Mouse (Mus musculus): ENCODE results near the gene Lrrc26. TPM values are rescaled to one million over a fixed set of nuclear protein-coding genes. Genes with fewer than 3 reads are reported as not detected.

The Lrrc26 gene
- polyA plus RNA-seq, 1 experiment from 2014 or later = not detected

DNA sequence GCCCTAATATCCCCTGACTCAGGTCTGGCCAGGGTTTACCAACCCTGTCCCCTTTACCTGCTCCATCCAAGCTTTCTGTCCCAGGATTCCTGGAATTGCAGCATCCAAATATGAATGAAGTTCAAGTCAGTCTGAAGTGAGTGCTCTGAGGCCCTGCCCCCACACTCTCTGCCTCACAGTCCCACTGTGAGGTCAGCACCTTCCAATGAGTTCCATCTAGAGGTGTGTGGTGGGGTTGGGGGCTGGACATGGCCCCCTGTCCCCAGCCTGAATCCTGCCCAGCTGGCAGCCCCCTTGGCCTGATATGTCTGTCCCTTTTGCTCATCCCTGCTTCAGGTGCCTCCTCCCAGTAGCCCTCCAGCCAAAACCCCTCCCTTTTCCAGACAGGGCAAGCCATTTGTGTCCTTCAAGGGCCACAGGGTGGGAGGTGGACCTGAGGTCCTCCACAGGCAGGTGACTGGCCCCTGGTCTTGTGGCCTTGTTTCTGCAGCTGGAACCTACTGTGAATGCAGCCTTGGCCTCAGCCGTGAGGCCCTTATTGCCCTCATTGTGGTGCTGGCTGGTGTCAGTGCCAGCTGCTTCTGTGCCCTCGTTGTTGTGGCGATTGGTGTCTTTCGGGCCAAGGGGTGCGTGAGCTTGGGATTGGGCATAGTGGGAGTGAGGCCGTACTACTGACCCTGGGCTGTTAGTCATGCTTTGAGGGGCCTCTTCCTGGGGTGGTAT lies 1.6 kb upstream of the Lrrc26 start, which contains the start of gene Tmem210:
Tmem210 (plus strand) TSS at position 219 of the 723 bp plus-strand sequence.
- Histone ChIP-seq H3K9ac (no peak within 1 kb of the TSS), H3K9me3 (replicated peaks) (no peaks in the 10 kb centered on the region), H3K4me1 (replicated peaks) (peaks cover 45% of the 10 kb centered on the region), H3K27me3 (replicated peaks) (peaks cover 67% of the 10 kb centered on the region), H3K4me3 (no peak within 1 kb of the TSS), H3K4me2 (no peak within 1 kb of the TSS), H3K27ac (ENCODE audit: poor library complexity, severe bottlenecking) (no peak within 1 kb of the TSS), H3K36me3 (peaks cover 33% of the 10 kb centered on the region)
- no peak for ATAC-seq (ENCODE audit: insufficient number of reproducible peaks, low FRiP score)
- WGBS = 85% methylated on average over 6 of the region's 6 CpGs

DNA sequence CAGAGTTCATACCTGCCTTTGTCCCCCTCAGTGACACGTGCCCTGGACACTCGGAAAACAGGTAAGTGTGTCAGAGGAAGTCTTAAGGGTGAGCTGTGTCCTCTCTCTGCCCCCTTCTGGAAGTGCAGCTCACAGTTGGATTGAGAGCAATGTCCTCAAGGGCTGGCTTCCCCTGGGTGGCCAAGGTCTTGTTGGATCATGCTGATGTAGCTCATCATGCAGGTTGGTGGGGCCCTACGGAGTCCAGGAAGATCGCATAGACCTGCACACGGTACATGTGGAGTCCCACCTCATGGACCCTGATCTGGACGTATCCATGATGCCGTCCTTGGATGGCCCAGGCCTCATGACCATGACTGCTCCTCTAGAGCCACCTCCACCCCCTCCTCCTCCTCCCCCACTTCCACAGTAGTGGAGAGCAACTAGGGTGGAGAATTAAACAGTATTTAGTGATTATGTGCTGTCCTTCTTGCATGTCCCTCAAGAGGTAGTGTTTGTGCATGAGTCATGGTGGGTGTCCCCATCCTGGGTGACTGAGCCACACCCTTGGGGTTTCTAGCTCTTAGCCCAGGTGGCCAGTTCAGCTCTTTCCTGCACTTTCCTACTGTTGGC lies 875 bp upstream of the Lrrc26 start:
- Histone ChIP-seq H3K27me3 (replicated peaks) (peaks cover 74% of the 10 kb centered on the region), H3K27ac (ENCODE audit: poor library complexity, severe bottlenecking) (no peak overlapping the region), H3K4me2 (no peak overlapping the region), H3K4me1 (replicated peaks) (peaks cover 45% of the 10 kb centered on the region), H3K36me3 (peaks cover 26% of the 10 kb centered on the region), H3K4me3 (no peak overlapping the region), H3K9me3 (replicated peaks) (no peaks in the 10 kb centered on the region), H3K9ac (no peak overlapping the region)
- ATAC-seq (ENCODE audit: insufficient number of reproducible peaks, low FRiP score) = no peak
- 79% methylated on average over 7 of the region's 7 CpGs for WGBS

DNA sequence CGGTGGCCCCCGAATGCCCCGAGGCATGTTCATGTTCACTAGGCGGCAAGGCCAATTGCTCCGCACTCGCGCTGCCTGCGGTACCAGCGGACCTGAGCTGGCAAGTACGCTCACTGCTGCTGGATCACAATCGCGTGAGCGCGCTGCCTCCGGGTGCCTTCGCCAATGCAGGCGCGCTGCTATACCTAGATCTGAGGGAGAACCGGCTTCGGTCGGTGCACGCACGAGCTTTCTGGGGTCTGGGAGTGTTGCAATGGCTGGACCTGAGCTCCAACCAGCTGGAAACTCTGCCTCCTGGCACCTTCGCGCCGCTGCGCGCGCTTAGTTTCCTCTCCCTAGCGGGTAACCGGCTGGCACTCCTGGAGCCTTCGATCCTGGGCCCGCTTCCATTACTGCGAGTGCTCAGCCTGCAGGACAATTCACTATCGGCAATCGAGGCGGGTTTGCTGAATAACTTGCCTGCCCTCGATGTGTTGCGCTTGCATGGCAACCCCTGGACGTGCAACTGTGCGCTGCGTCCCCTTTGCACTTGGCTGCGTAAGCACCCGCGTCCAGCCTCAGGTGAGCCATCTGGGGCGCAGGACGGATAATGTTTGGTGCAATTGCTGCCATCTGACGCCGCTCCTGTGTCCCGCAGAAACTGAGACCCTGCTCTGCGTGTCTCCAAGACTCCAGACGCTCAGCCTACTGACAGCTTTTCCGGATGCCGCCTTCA lies 543 bp downstream of the Lrrc26 start:
- H3K4me2 ChIP-seq = peak overlapping the region; percentile 52
- H3K9me3 ChIP-seq (replicated peaks) = no peaks in the 10 kb centered on the region
- peaks cover 45% of the 10 kb centered on the region for H3K4me1 ChIP-seq (replicated peaks)

DNA sequence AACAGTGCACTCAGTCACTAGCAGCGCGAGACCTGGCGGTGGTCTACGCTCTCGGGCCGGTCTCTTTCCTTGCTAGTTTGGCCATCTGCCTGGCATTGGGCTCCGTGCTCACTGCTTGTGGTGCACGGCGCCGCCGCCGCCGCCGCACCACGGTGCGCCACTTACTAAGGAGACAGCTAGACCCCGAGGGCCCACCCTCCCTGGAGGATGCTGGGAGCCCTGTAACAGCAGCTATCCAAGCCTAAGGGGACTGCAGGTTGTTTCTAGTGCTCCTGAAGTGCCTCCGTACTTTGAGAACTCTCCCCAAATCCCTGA lies 1.1 kb downstream of the Lrrc26 start:
- Histone ChIP-seq H3K27ac (ENCODE audit: poor library complexity, severe bottlenecking) (no peak overlapping the region), H3K4me2 (peak overlapping the region; percentile 52), H3K36me3 (peaks cover 6% of the 10 kb centered on the region), H3K9me3 (replicated peaks) (no peaks in the 10 kb centered on the region), H3K27me3 (replicated peaks) (peaks cover 94% of the 10 kb centered on the region), H3K4me1 (replicated peaks) (peaks cover 45% of the 10 kb centered on the region), H3K9ac (no peak overlapping the region; the same call in 1 of the 2 replicates), H3K4me3 (peak overlapping the region; percentile 22)
- ATAC-seq (ENCODE audit: insufficient number of reproducible peaks, low FRiP score) = no peak
- 1% methylated on average over 18 of the region's 18 CpGs for WGBS

More for the DNA sequence above, 543 bp downstream of the Lrrc26 start:
- 2% methylated on average over 54 of the region's 54 CpGs for WGBS
- H3K27ac ChIP-seq (ENCODE audit: poor library complexity, severe bottlenecking) = no peak overlapping the region
- no peak for ATAC-seq (ENCODE audit: insufficient number of reproducible peaks, low FRiP score)
- peak overlapping the region; percentile 22 for H3K4me3 ChIP-seq
- peaks cover 89% of the 10 kb centered on the region for H3K27me3 ChIP-seq (replicated peaks)
- H3K9ac ChIP-seq = no peak overlapping the region
- H3K36me3 ChIP-seq = peaks cover 11% of the 10 kb centered on the region

DNA sequence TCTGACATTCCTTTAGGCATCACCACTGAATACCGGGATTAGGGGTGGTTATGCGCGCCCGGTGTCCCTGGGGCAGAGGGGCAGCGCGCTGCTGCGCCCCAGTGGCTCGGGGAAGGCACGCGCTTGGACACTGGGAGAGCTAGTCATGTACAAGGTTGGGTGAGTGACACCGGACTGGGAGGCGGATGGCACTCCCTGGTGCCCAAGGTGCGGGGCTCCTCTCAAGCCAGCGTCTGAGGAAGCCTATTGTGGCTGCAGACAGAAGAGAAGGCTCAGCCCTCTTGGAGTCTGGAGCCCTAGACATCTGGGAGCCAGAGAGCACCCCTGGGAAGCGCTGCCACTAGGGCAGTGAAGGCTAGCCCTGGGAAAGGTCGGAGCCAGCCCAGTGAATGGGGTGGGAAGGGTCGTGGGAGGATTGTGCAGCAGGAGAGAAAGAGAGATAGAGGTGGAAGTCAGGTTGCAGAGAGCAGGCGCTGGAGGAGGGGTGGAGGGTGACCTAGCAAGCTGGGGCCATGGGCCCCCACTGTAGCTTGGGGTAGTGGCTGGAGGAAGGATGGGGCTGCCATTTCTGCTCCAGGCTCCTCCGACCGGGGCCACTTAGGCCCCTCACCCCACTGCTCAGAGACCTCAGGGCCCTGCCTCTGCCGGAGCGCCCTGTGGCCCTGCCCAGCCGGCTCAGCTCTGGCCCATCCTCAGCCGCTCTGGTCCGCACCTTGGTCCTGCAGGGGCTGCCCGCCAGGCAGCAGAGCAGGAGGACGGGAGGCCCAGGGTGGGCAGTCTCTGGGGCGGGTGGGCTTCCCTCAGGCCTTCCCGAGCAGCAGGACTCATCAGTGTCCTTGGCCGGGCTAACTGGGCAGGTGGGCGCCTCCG lies 1.7 kb downstream of the Lrrc26 start:
- Histone ChIP-seq H3K9ac (0 out of 2 replicates have a peak overlapping the region, but pooled peaks have one; percentile 52), H3K9me3 (replicated peaks) (no peaks in the 10 kb centered on the region), H3K27me3 (replicated peaks) (peaks cover 98% of the 10 kb centered on the region), H3K4me2 (peak overlapping the region; percentile 64), H3K4me3 (peak overlapping the region; percentile 41), H3K27ac (ENCODE audit: poor library complexity, severe bottlenecking) (no peak overlapping the region), H3K4me1 (replicated peaks) (peaks cover 42% of the 10 kb centered on the region), H3K36me3 (no peaks in the 10 kb centered on the region)
- WGBS = 6% methylated on average over 32 of the region's 32 CpGs
- ATAC-seq (ENCODE audit: insufficient number of reproducible peaks, low FRiP score) = no peak

DNA sequence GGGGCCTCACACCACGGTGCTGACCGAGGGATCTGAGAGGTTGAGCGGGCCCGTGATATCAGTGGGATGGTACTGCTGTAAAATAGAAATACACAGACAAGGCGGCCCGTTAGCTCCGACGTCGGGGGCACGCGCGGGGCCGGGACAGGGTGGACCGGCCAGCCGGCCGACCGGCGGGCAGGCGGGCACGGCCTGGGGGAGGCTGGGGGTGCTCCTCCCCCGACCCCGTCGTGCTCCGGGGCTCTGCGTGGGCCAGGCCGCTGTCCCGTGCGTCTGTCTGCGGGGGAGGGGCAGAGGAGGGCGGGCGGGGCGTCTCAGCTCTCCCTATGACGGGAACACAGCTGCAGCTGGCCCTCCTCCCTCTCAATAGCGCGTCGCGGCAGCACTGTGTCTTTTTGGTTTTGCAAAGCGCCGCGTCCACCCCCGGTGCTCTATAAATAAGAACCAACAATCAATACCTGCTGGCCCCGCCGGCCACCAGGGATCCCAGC lies 2.4 kb downstream of the Lrrc26 start:
- Histone ChIP-seq H3K27ac (ENCODE audit: poor library complexity, severe bottlenecking) (no peak overlapping the region), H3K4me2 (peak overlapping the region; percentile 64), H3K27me3 (replicated peaks) (peaks cover 99% of the 10 kb centered on the region), H3K36me3 (no peaks in the 10 kb centered on the region), H3K4me3 (peak overlapping the region; percentile 41), H3K9ac (peak overlapping the region; percentile 52; the same call in 1 of the 2 replicates), H3K4me1 (replicated peaks) (peaks cover 35% of the 10 kb centered on the region), H3K9me3 (replicated peaks) (no peaks in the 10 kb centered on the region)
- no peak for ATAC-seq (ENCODE audit: insufficient number of reproducible peaks, low FRiP score)
- 6% methylated on average over 43 of the region's 43 CpGs for WGBS

DNA sequence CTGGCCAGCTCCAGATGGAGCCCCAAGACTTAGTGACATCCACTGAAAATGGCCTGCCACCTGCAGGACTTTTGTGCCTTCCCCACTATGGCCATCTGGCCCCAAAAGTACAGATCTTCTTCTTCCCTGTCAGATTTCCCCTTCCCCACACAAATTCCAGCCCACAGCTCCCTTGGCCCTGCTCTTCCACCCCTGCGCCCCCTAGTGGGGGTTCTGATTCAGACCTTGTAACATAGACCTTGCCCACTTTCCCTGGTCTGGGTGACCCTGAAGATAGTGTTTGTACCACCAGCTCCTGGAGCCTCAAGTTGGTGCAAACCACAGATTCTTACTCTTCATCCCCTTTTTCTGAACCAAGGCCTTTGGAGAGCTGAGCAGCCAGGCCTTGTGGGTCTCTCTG lies 3.1 kb downstream of the Lrrc26 start:
- peak overlapping the region; percentile 64 for H3K4me2 ChIP-seq
- peaks cover 100% of the 10 kb centered on the region for H3K27me3 ChIP-seq (replicated peaks)
- H3K4me3 ChIP-seq = no peak overlapping the region
- no peak overlapping the region for H3K9ac ChIP-seq
- ATAC-seq (ENCODE audit: insufficient number of reproducible peaks, low FRiP score) = no peak
- H3K4me1 ChIP-seq (replicated peaks) = peaks cover 32% of the 10 kb centered on the region
- H3K27ac ChIP-seq (ENCODE audit: poor library complexity, severe bottlenecking) = no peak overlapping the region
- H3K36me3 ChIP-seq = no peaks in the 10 kb centered on the region
- no peaks in the 10 kb centered on the region for H3K9me3 ChIP-seq (replicated peaks)
- 0% methylated on average over 1 of the region's 1 CpGs for WGBS

DNA sequence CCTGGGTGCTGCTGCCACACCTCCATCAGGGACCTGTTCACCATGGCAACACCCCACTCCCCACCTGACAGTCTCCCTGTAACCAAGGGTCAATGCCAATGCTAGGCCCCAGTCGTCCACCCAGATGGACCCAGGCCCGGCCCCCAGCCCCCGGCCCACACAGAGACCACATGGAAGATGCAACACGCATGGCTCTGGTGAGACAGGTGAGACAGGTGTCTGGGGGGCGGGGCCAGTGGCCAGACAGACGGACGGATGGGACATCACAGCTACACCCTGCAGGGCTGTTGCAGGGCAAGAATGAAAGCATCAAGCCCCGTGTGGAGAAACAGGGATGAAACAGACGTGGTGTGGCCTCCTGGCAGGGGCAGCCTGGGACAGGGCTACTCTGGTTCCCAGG lies 4.0 kb downstream of the Lrrc26 start:
- Histone ChIP-seq H3K9ac (no peak overlapping the region), H3K9me3 (replicated peaks) (no peaks in the 10 kb centered on the region), H3K4me3 (no peak overlapping the region), H3K36me3 (no peaks in the 10 kb centered on the region), H3K4me2 (no peak overlapping the region), H3K4me1 (replicated peaks) (peaks cover 32% of the 10 kb centered on the region), H3K27me3 (replicated peaks) (peaks cover 99% of the 10 kb centered on the region), H3K27ac (ENCODE audit: poor library complexity, severe bottlenecking) (no peak overlapping the region)
- no peak for ATAC-seq (ENCODE audit: insufficient number of reproducible peaks, low FRiP score)
- whole genome bisulfite sequencing = 62% methylated on average over 9 of the region's 9 CpGs

DNA sequence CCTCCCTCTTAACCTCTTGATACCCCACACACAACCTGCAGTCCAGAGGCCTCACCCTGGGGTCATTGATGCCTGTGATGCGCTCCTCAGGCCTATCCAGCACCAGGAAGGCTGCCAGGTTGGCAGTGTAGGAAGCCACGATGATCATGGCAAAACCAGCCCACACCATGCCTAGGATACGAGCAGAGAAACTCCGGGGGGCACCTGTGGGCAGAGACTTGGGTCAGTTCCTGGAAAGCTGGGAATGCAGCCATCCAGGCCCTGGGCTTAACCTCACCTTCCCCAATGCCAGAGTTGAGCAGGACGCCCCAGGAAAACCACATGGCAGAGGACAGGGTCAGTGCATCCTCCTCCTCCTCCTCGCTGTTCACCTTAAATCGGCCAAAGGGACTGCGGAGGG lies 7.4 kb downstream of the Lrrc26 start:
- Histone ChIP-seq H3K4me2 (no peak overlapping the region), H3K4me3 (no peak overlapping the region), H3K9me3 (replicated peaks) (no peaks in the 10 kb centered on the region), H3K36me3 (no peaks in the 10 kb centered on the region), H3K27me3 (replicated peaks) (peaks cover 70% of the 10 kb centered on the region), H3K27ac (ENCODE audit: poor library complexity, severe bottlenecking) (no peak overlapping the region), H3K9ac (no peak overlapping the region), H3K4me1 (replicated peaks) (peaks cover 6% of the 10 kb centered on the region)
- no peak for ATAC-seq (ENCODE audit: insufficient number of reproducible peaks, low FRiP score)
- 57% methylated on average over 8 of the region's 8 CpGs for WGBS

DNA sequence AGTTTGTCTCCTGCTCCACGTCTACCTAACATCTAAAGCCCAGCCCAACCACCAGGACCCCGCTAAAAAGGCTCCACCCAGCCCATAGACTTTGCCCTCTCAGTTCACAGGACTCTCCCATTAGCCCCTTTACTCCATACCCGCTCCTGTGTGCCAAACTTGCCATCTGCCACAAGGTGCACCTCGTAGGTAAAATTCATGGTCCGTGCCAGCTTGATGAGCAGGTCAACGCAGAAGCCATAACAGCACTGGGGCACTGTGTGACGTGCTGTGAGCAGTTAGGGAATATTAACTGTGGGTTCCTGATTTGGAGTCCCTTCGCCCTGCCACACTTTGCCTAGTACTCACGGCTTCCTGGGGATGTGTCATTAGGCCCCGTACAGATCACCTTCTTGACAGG lies 8.3 kb downstream of the Lrrc26 start:
- H3K4me1 ChIP-seq (replicated peaks) = no peaks in the 10 kb centered on the region
- H3K27me3 ChIP-seq (replicated peaks) = peaks cover 65% of the 10 kb centered on the region
- WGBS = 76% methylated on average over 10 of the region's 10 CpGs
- ATAC-seq (ENCODE audit: insufficient number of reproducible peaks, low FRiP score) = no peak
- H3K9ac ChIP-seq = no peak overlapping the region
- H3K36me3 ChIP-seq = no peaks in the 10 kb centered on the region
- no peak overlapping the region for H3K27ac ChIP-seq (ENCODE audit: poor library complexity, severe bottlenecking)
- H3K9me3 ChIP-seq (replicated peaks) = no peaks in the 10 kb centered on the region
- H3K4me2 ChIP-seq = no peak overlapping the region
- H3K4me3 ChIP-seq = no peak overlapping the region
